8 mouse cellular contexts compared by ENCODE assay signal in genomic region chr8:71950482-71951221, GRCm38 (mm10). TPM values are rescaled to one million over a fixed set of nuclear protein-coding genes. Genes with fewer than 3 reads are reported as not detected.
DNase-seq lines count a peak whose midpoint lies in the region; ATAC-seq lines count a peak whose summit lies in the region.

Gene Zfp961 (plus strand): TSS chr8:71951038.

- DNase-seq in c-Kit-negative CD71-positive TER-119-positive erythroid progenitor cells, embryonic 14.5 days (ENCODE audit: low read depth, low spot score) = peak; percentile 100
- DNase-seq in fibroblast of lung, adult 2 months (ENCODE audit: low read depth) = peak; percentile 88
- peak; percentile 99 for DNase-seq in kidney, postnatal 14 days
- DNase-seq in liver, embryonic 13.5 days = peak; percentile 95
- DNase-seq in neural tube, embryonic 10.5 days (ENCODE audit: extremely low spot score, low spot score) = peak; percentile 95

- H3K27me3 ChIP-seq in heart, embryonic 14.5 days (ENCODE audit: control insufficient read depth, insufficient read depth, low read length) = no peaks in the 10 kb centered on the region
- peaks cover 4% of the 10 kb centered on the region for H3K27me3 ChIP-seq in liver, embryonic 13.5 days
- H3K27me3 ChIP-seq in stomach, embryonic 16.5 days (ENCODE audit: control insufficient read depth, insufficient read depth, low read length) = no peaks in the 10 kb centered on the region

- H3K36me3 ChIP-seq in heart, embryonic 14.5 days (ENCODE audit: control insufficient read depth, insufficient read depth, low read length) = peaks cover 11% of the 10 kb centered on the region
- H3K36me3 ChIP-seq in liver, embryonic 13.5 days = peaks cover 20% of the 10 kb centered on the region
- H3K36me3 ChIP-seq in stomach, embryonic 16.5 days (ENCODE audit: control insufficient read depth, insufficient read depth, low read length) = peaks cover 6% of the 10 kb centered on the region; the same call in 1 of the 2 replicates

- peak within 1 kb of the TSS; percentile 80 for H3K4me2 ChIP-seq in heart, embryonic 14.5 days (ENCODE audit: low read length)
- peak within 1 kb of the TSS; percentile 79 for H3K4me2 ChIP-seq in liver, embryonic 13.5 days
- peak within 1 kb of the TSS; percentile 69 for H3K4me2 ChIP-seq in stomach, embryonic 16.5 days (ENCODE audit: low read depth, low read length)

- 4% methylated on average over 34 of the region's 34 CpGs for WGBS in heart, embryonic 14.5 days
- WGBS in liver, embryonic 13.5 days (ENCODE audit: insufficient replicate concordance) = 3% methylated on average over 34 of the region's 34 CpGs
- 3% methylated on average over 34 of the region's 34 CpGs for whole genome bisulfite sequencing in stomach, embryonic 16.5 days

- peak within 1 kb of the TSS; percentile 86 to 92 for H3K27ac ChIP-seq in heart, embryonic 14.5 days (replicated peaks in 1 of 2; ENCODE audit: control insufficient read depth in 1 of 2, insufficient read depth in 1 of 2, low read depth in 2 of 2, low read length in 2 of 2)
- peak within 1 kb of the TSS; percentile 67 for H3K27ac ChIP-seq in liver, embryonic 13.5 days
- peak within 1 kb of the TSS; percentile 84 for H3K27ac ChIP-seq in stomach, embryonic 16.5 days (ENCODE audit: low read length)

- H3K9me3 ChIP-seq in heart, embryonic 14.5 days (ENCODE audit: control insufficient read depth, low read length) = 0 out of 2 replicates have a peak, but pooled peaks cover 3% of the 10 kb centered on the region
- H3K9me3 ChIP-seq in liver, embryonic 13.5 days (replicated peaks) = no peaks in the 10 kb centered on the region
- H3K9me3 ChIP-seq in stomach, embryonic 16.5 days (replicated peaks; ENCODE audit: control insufficient read depth, low read length) = no peaks in the 10 kb centered on the region; the same call in 1 of the 2 replicates

- peaks cover 3 to 18% of the 10 kb centered on the region in 2 experiments; a peak in 3 of 4 replicates for H3K4me1 ChIP-seq in heart, embryonic 14.5 days (ENCODE audit: control insufficient read depth in 2 of 2, insufficient read depth in 2 of 2, low read length in 2 of 2)
- H3K4me1 ChIP-seq in liver, embryonic 13.5 days (replicated peaks) = peaks cover 24% of the 10 kb centered on the region
- peaks cover 8% of the 10 kb centered on the region for H3K4me1 ChIP-seq in stomach, embryonic 16.5 days (ENCODE audit: control insufficient read depth, insufficient read depth, low read length)

- peak within 1 kb of the TSS; percentile 88 for H3K9ac ChIP-seq in heart, embryonic 14.5 days (ENCODE audit: low read length)
- peak within 1 kb of the TSS; percentile 84 for H3K9ac ChIP-seq in liver, embryonic 13.5 days
- peak within 1 kb of the TSS; percentile 89 for H3K9ac ChIP-seq in stomach, embryonic 16.5 days (ENCODE audit: low read length)

- ATAC-seq in CD4-positive, CD25-positive, alpha-beta regulatory T cell, adult 4 months = peak; percentile 99
- ATAC-seq in heart, embryonic 14.5 days (ENCODE audit: insufficient number of reproducible peaks, insufficient read depth, low FRiP score, low read depth) = peak; percentile 100
- peak; percentile 99 for ATAC-seq in liver, embryonic 13.5 days (ENCODE audit: low read depth)
- peak; percentile 100 for ATAC-seq in stomach, embryonic 16.5 days (ENCODE audit: insufficient read depth, low FRiP score)

- H3K4me3 ChIP-seq in heart, embryonic 14.5 days (ENCODE audit: control insufficient read depth in 1 of 2, insufficient read depth in 1 of 2, low read depth in 1 of 2, low read length in 2 of 2) = peak within 1 kb of the TSS; percentile 78 to 88
- peak within 1 kb of the TSS; percentile 72 for H3K4me3 ChIP-seq in liver, embryonic 13.5 days (replicated peaks)
- peak within 1 kb of the TSS; percentile 71 for H3K4me3 ChIP-seq in stomach, embryonic 16.5 days (replicated peaks; ENCODE audit: low read length)

RNA-seq across cellular contexts. Expression of gene Zfp961, which starts in this region (rescaled TPM):
- 10 to 100 TPM; 24.5 to 27.3 TPM for polyA plus RNA-seq in CD4-positive, CD25-positive, alpha-beta regulatory T cell, adult 4 months (2017; shearing (Covaris generic))
- polyA plus RNA-seq in heart, embryonic 14.5 days (2014; fragmentation: Nextera tagmentation; extraction: Ambion mirVana) = 13.6 and 15.0 TPM in 2 replicates
- 9.0 and 11.9 TPM in 2 replicates for polyA plus RNA-seq in liver, embryonic 13.5 days (2015; fragmentation: Nextera tagmentation; extraction: Ambion mirVana)
- 20.0 and 22.2 TPM in 2 replicates for polyA plus RNA-seq in stomach, embryonic 16.5 days (2015; fragmentation: Nextera tagmentation; extraction: Ambion mirVana)

Comparison
In these comparisons a context has a peak if more than half of its experiments do, and no peak if none do; other contexts are left out.
1. Peak in every context shown above with its lines: DNase-seq, ATAC-seq, H3K4me3 ChIP-seq and H3K27ac ChIP-seq.